Mouse (Mus musculus): ENCODE measurements at regions not wholly inside any gene's neighbourhood (a gene's known extent, or its start where the extent isn't known, plus 50 kb on each side); places are given as distances from the start of the nearest gene placed in this dataset.

GRCm38 (mm10) chr3:81293186-81293819, 257.1 kb downstream of the Pdgfc start:
- TF ChIP-seq REST (IDR thresholded peaks at IDR 0.05; ENCODE audit: insufficient read depth, insufficient read length) (no peak), POLR2AphosphoS2 (IDR thresholded peaks at IDR 0.05; ENCODE audit: insufficient read length, low read depth) (no peak), POLR2A (IDR thresholded peaks at IDR 0.05; ENCODE audit: insufficient read length, low read depth) (no peak), E2F4 (IDR thresholded peaks at IDR 0.05; ENCODE audit: insufficient read depth) (no peak), USF1 (IDR thresholded peaks at IDR 0.05; ENCODE audit: low read depth) (no peak), MAX (IDR thresholded peaks at IDR 0.05; ENCODE audit: low read depth) (no peak), TCF12 (IDR thresholded peaks at IDR 0.05; ENCODE audit: insufficient read depth, poor library complexity, severe bottlenecking) (no peak)

Measured in myocyte (in vitro differentiated cells).